Mouse (Mus musculus): ENCODE measurements around the gene Higd1b. TPM values are rescaled to one million over a fixed set of nuclear protein-coding genes. Genes with fewer than 3 reads are reported as not detected.

The Higd1b gene
- polyA plus RNA-seq, 1 experiment, result not detected

- no peak overlapping the region for H3K4me3 ChIP-seq
- no peaks in the 10 kb centered on the region for H3K36me3 ChIP-seq (ENCODE audit: control insufficient read depth, insufficient read depth)
- no peak overlapping the region for H3K4me2 ChIP-seq (ENCODE audit: low read depth)
- TF ChIP-seq MYOG (IDR thresholded peaks at IDR 0.05; ENCODE audit: control insufficient read depth in 1 of 3, insufficient read depth in 1 of 3, insufficient read length in 2 of 3, low read depth in 2 of 3), result no peak
- no peak for TF ChIP-seq MAX (IDR thresholded peaks at IDR 0.05; ENCODE audit: low read depth)
- TF ChIP-seq SRF (IDR thresholded peaks at IDR 0.05; ENCODE audit: control insufficient read depth, insufficient read length, low read depth), result no peak
- no peak for TF ChIP-seq MYOD1 (IDR thresholded peaks at IDR 0.05; ENCODE audit: control insufficient read depth in 1 of 3, insufficient read length in 2 of 3, low read depth in 2 of 3)
- TF ChIP-seq E2F4 (IDR thresholded peaks at IDR 0.05; ENCODE audit: insufficient read depth), result no peak
- no peak for TF ChIP-seq POLR2A (IDR thresholded peaks at IDR 0.05; ENCODE audit: insufficient read length, low read depth)
- no peak for TF ChIP-seq USF1 (IDR thresholded peaks at IDR 0.05; ENCODE audit: low read depth)
- no peak for TF ChIP-seq REST (IDR thresholded peaks at IDR 0.05; ENCODE audit: insufficient read depth, insufficient read length)
- no peak for TF ChIP-seq TCF12 (IDR thresholded peaks at IDR 0.05; ENCODE audit: insufficient read depth, poor library complexity, severe bottlenecking)
- no peak for TF ChIP-seq TCF3 (IDR thresholded peaks at IDR 0.05; ENCODE audit: insufficient read length, low read depth)
- no peak for TF ChIP-seq CEBPB (IDR thresholded peaks at IDR 0.05; ENCODE audit: insufficient read depth, poor library complexity, severe bottlenecking)
- no peak for TF ChIP-seq POLR2AphosphoS2 (IDR thresholded peaks at IDR 0.05; ENCODE audit: insufficient read length, low read depth)
- no peak overlapping the region for H3ac ChIP-seq (ENCODE audit: control insufficient read depth, insufficient read length)
- H3K79me2 ChIP-seq (ENCODE audit: control insufficient read depth, insufficient read depth), result peaks cover 18% of the 10 kb centered on the region
- H3K27me3 ChIP-seq (ENCODE audit: control insufficient read depth, insufficient read depth, insufficient read length), result peaks cover 16% of the 10 kb centered on the region
Observed at GRCm38 (mm10) chr11:102821231-102821630, 14.4 kb upstream of the Higd1b start.

- no peak overlapping the region for H3ac ChIP-seq (ENCODE audit: control insufficient read depth, insufficient read length)
- TF ChIP-seq REST (IDR thresholded peaks at IDR 0.05; ENCODE audit: insufficient read depth, insufficient read length) (no peak), USF1 (IDR thresholded peaks at IDR 0.05; ENCODE audit: low read depth) (no peak), MYOD1 (IDR thresholded peaks at IDR 0.05; ENCODE audit: control insufficient read depth in 1 of 3, insufficient read length in 2 of 3, low read depth in 2 of 3) (no peak), MAX (IDR thresholded peaks at IDR 0.05; ENCODE audit: low read depth) (no peak), E2F4 (IDR thresholded peaks at IDR 0.05; ENCODE audit: insufficient read depth) (no peak), TCF3 (IDR thresholded peaks at IDR 0.05; ENCODE audit: insufficient read length, low read depth) (no peak)
Observed at GRCm38 (mm10) chr11:102826476-102826875, 9.2 kb upstream of the Higd1b start.

GRCm38 (mm10) chr11:102827097-102827496 lies 8.6 kb upstream of the Higd1b start:
- H3K79me2 ChIP-seq (ENCODE audit: control insufficient read depth, insufficient read depth), result no peaks in the 10 kb centered on the region
- no peak overlapping the region for H3K4me3 ChIP-seq
- no peak overlapping the region for H3K4me2 ChIP-seq (ENCODE audit: low read depth)
- H3K36me3 ChIP-seq (ENCODE audit: control insufficient read depth, insufficient read depth), result no peaks in the 10 kb centered on the region
- no peak overlapping the region for H3ac ChIP-seq (ENCODE audit: control insufficient read depth, insufficient read length)
- peaks cover 14% of the 10 kb centered on the region for H3K27me3 ChIP-seq (ENCODE audit: control insufficient read depth, insufficient read depth, insufficient read length)
- TF ChIP-seq MYOD1 (IDR thresholded peaks at IDR 0.05; ENCODE audit: control insufficient read depth in 1 of 3, insufficient read length in 2 of 3, low read depth in 2 of 3) (no peak), POLR2AphosphoS2 (IDR thresholded peaks at IDR 0.05; ENCODE audit: insufficient read length, low read depth) (no peak), E2F4 (IDR thresholded peaks at IDR 0.05; ENCODE audit: insufficient read depth) (no peak), USF1 (IDR thresholded peaks at IDR 0.05; ENCODE audit: low read depth) (no peak), POLR2A (IDR thresholded peaks at IDR 0.05; ENCODE audit: insufficient read length, low read depth) (no peak), MAX (IDR thresholded peaks at IDR 0.05; ENCODE audit: low read depth) (no peak), TCF3 (IDR thresholded peaks at IDR 0.05; ENCODE audit: insufficient read length, low read depth) (no peak), CEBPB (IDR thresholded peaks at IDR 0.05; ENCODE audit: insufficient read depth, poor library complexity, severe bottlenecking) (no peak), TCF12 (IDR thresholded peaks at IDR 0.05; ENCODE audit: insufficient read depth, poor library complexity, severe bottlenecking) (no peak), SRF (IDR thresholded peaks at IDR 0.05; ENCODE audit: control insufficient read depth, insufficient read length, low read depth) (no peak)

More at GRCm38 (mm10) chr11:102826476-102826875, 9.2 kb upstream of the Higd1b start:
- H3K27me3 ChIP-seq (ENCODE audit: control insufficient read depth, insufficient read depth, insufficient read length), result peaks cover 16% of the 10 kb centered on the region
- H3K36me3 ChIP-seq (ENCODE audit: control insufficient read depth, insufficient read depth), result no peaks in the 10 kb centered on the region
- H3K4me2 ChIP-seq (ENCODE audit: low read depth), result no peak overlapping the region
- no peak overlapping the region for H3K4me3 ChIP-seq
- no peaks in the 10 kb centered on the region for H3K79me2 ChIP-seq (ENCODE audit: control insufficient read depth, insufficient read depth)

GRCm38 (mm10) chr11:102830276-102830675 lies 5.4 kb upstream of the Higd1b start:
- Histone ChIP-seq H3K4me3 (no peak overlapping the region), H3K27me3 (ENCODE audit: control insufficient read depth, insufficient read depth, insufficient read length) (peaks cover 5% of the 10 kb centered on the region), H3K79me2 (ENCODE audit: control insufficient read depth, insufficient read depth) (no peaks in the 10 kb centered on the region), H3K4me2 (ENCODE audit: low read depth) (no peak overlapping the region), H3ac (ENCODE audit: control insufficient read depth, insufficient read length) (no peak overlapping the region), H3K36me3 (ENCODE audit: control insufficient read depth, insufficient read depth) (no peaks in the 10 kb centered on the region)
- no peak for TF ChIP-seq USF1 (IDR thresholded peaks at IDR 0.05; ENCODE audit: low read depth)
- TF ChIP-seq MYOD1 (IDR thresholded peaks at IDR 0.05; ENCODE audit: control insufficient read depth in 1 of 3, insufficient read length in 2 of 3, low read depth in 2 of 3), result no peak

GRCm38 (mm10) chr11:102832700-102833297 lies 2.9 kb upstream of the Higd1b start:
- no peak overlapping the region for H3K4me2 ChIP-seq (ENCODE audit: low read depth)
- H3K79me2 ChIP-seq (ENCODE audit: control insufficient read depth, insufficient read depth), result no peaks in the 10 kb centered on the region
- H3K4me3 ChIP-seq, result no peak overlapping the region
- H3K27me3 ChIP-seq (ENCODE audit: control insufficient read depth, insufficient read depth, insufficient read length), result no peaks in the 10 kb centered on the region
- H3ac ChIP-seq (ENCODE audit: control insufficient read depth, insufficient read length), result no peak overlapping the region
- no peaks in the 10 kb centered on the region for H3K36me3 ChIP-seq (ENCODE audit: control insufficient read depth, insufficient read depth)
- no peak for TF ChIP-seq POLR2AphosphoS2 (IDR thresholded peaks at IDR 0.05; ENCODE audit: insufficient read length, low read depth)
- no peak for TF ChIP-seq MYOG (IDR thresholded peaks at IDR 0.05; ENCODE audit: control insufficient read depth in 1 of 3, insufficient read depth in 1 of 3, insufficient read length in 2 of 3, low read depth in 2 of 3)

Data from myocyte (in vitro differentiated cells).